Mouse (Mus musculus) spleen, adult 12 weeks (tissue): ENCODE measurements at regions not wholly inside any gene's neighbourhood (a gene's known extent, or its start where the extent isn't known, plus 50 kb on each side); places are given as distances from the start of the nearest gene placed in this dataset.
A peak's percentile ranks its signal among the peaks of the same experiment; 100 is the strongest.

Experiments
- DNase-seq: peaks from one replicate; pipeline ENCODE4 v3.0.0; 2022; ENCODE audit warnings: low spot score

DNA sequence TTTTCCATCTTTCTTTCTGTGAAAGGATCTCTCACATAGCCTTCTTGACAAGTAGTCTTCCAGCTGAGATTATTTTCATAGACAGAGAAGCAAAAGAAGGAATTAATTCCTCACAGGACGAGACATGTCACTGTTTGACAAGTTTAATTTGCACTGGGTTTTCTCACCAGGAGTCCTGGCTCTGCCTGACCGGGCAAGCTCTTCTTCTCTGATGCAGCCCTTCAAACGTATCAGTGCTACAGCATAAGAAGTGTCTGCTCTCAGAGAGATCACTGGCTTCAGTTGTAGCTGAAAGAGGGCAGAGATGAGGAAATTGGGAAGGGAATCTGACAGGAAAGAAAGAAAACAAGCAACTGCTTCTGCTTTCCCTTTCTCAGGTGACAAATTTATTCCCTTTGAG, 201.8 kb upstream of the Slc39a10 start:
- no peak for DNase-seq

- DNase-seq: no peak
Measured at GRCm38 (mm10) chr1:47093289-47093947, 200.8 kb upstream of the Slc39a10 start.

GRCm38 (mm10) chr1:47076423-47076822, 183.8 kb upstream of the Slc39a10 start:
- no peak for DNase-seq

- no peak for DNase-seq
Measured at GRCm38 (mm10) chr1:47058149-47058548, 165.5 kb upstream of the Slc39a10 start.

GRCm38 (mm10) chr1:47057344-47057743, 164.7 kb upstream of the Slc39a10 start:
- DNase-seq: no peak

DNA sequence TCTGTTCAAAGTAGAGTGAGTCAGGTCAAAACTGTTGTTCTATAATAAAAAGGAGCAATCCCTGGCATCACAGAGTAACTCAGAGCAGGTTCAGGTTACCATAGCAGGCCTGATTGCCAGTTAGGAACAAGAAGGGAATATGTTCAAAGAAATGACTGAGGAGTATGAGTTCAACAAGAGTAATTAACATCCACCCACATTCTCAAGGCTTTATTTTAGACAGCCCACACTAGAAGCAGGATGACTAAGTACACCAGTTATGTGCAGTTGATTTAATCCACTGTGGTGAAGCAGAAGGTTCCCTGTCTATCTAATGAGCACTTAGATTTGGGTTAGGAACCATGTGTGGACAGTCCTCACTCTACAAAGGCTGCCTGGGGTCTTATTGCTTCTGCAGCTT, 158.5 kb upstream of the Slc39a10 start:
- no peak for DNase-seq

DNA sequence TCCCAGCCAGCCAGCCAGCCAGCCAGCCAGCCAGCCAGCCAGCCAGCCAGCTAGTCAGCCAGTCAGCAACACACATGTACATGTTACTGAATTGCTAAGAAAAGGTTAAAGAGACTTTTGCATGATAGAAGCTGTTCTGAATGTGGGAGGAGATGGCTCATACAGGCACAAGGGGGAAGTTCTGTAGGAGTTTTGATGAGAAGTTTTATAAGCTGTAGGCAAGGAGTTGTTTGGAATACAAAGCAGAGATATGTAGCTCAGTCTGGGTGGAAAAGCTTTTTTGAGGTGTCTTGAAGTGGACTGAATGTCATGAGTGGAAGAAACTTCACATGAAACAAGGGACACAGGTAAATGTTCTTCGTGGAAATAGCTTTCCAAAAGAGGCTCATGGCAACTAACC, 157.8 kb upstream of the Slc39a10 start:
- no peak for DNase-seq

- DNase-seq: no peak
Measured at GRCm38 (mm10) chr1:47037576-47037975, 144.9 kb upstream of the Slc39a10 start.

DNA sequence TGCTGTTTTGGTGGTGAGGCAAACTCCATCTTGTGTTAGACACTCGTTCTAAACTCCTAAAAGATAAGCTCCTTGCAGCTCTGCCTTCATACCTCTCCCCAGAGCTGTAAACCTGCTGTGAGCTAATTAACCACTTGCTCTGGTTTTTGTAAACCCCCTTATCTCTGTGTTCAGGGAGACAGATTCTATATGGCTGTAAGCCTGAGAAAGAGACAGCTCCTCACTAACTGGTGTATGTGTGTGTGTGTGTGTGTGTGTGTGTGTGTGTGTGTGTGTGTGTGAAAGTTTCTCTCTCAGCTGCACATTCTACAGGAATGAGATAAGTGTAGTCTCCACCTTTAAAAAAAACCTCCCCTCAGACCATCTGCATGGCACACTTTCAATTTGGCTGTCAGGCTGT, 126.7 kb upstream of the Slc39a10 start:
- DNase-seq: no peak

GRCm38 (mm10) chr1:47014526-47014925, 121.9 kb upstream of the Slc39a10 start:
- DNase-seq: no peak

DNA sequence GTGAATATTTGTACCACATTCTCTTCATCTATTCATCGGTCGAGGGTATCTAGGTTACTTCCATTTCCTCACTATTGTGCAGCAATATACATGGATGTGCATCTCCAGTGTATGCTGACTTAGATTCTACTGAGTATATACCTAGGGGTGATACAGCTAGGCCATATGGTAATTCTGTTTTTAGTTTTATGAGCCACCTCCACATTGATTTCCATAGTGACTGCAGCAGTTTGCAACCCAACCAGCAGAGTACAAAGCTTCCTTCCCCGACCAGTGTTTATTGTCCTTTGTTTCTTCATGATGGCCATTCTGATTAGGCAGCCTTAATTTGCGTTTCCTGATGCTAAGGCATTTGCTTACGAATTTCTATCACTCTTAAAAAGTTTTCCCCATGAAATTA, 111.1 kb upstream of the Slc39a10 start:
- DNase-seq: no peak

DNA sequence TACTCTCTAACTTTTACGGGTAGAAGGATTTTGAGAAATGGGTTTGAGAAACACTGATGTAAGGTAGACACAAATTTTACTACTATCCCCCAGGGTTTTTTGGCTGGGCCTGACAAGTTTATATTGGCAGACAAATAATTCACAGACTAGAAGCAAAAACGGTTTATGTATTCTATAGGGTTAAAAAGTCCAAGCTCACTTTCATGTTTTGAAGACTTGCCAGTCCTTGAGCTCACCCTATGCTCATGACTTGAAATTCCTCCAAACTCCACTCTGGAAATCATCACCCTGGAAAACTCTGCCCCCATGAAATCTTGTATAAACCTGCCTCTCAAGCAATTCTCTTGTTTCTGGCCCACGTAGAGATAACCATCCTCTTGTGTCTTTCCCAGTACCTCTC, 106.7 kb upstream of the Slc39a10 start:
- no peak for DNase-seq

- no peak for DNase-seq
Measured at GRCm38 (mm10) chr1:46985978-46986377, 93.3 kb upstream of the Slc39a10 start.

- DNase-seq: no peak
Measured at GRCm38 (mm10) chr1:46983093-46983492, 90.4 kb upstream of the Slc39a10 start.

DNA sequence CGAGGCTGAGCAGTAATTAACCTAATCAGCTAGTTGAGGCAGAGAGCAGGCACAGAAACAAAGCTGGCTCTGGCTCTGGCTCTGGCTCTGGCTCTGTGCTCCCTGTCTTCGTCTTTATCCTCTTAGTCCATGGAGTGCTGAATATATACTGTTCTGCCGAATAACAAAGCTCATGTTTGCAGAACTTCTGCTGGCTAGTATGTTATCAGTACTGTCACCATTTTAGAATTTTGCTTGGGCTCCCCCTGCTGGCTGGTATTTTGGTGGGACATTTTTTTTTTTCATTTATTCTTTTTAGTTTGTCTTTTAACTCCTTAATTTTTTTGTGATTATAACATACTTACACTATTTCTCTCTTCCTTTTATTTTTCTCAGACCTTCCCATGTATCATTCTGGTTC, 77.8 kb upstream of the Slc39a10 start:
- DNase-seq: peak; percentile 15

DNA sequence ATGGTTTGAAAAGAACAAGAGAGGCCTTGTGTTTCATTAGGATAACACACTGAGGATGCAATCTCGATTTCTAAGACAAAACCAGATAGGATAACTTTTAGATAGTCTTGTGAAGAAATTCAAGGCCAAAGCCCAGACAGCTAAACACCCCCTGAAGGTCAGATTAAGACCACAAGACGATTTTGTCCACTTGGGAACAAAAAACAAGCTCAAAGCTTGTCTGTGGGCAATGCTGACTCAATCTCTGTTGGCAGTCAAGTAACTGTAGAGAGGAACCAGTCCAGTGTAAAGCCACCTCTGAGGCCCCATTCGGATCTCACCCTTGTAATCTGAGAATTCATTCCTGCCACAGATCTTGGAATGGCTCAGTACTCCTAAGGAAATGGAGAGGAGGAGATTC, 75.7 kb upstream of the Slc39a10 start:
- no peak for DNase-seq

- no peak for DNase-seq
Measured at GRCm38 (mm10) chr1:46966917-46967266, 74.2 kb upstream of the Slc39a10 start.

DNA sequence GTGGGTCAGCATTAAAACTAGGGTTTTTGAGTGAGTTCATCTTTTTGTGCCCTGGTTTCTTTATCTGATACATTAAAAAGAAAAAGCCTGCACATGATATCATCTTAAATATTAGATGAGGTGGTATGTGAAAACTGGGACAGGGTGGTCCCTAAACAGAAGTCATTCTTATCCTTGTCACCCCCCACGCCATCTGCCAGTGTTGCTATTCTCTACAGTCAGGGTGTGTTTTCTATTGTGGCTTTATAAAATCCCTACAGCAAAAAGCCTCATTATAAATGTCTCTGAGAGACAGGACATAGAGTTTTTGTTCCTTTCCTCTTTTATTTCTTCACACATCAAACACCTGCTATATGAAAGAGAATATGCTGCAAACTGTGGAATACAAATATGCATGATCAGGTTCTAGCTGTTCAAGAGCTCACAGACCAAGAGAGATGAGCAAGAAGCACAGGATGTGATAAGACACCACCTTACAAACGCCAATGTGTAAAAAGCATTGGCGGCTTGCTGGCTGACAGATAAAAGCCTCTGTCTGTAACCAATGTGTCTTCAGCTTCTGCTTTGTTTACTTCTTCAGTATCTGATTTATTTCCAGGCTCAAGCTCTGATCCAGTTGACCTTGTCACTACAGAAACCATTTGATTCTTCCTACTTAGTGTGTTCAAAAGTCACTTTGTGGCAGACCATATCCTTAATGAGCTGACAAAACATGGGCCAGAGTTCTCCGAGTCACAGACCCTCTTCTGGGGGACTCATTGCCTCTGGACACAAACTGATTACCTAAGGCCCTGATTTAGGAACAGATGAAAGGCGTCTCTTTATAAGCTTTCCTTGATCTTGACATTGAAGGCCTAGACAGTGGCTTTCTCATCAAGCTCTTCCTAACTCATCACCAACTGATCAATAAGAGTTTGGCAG, 73.6 kb upstream of the Slc39a10 start:
- DNase-seq: no peak

GRCm38 (mm10) chr1:46963973-46964727, 71.5 kb upstream of the Slc39a10 start:
- no peak for DNase-seq
